Mouse (Mus musculus): Measurements from ENCODE around the gene Tssk2. TPM values are rescaled to one million over a fixed set of nuclear protein-coding genes. Genes with fewer than 3 reads are reported as not detected.

Tssk2 gene
- polyA plus RNA-seq, 1 experiment from 2014 or later: 0.13 TPM

GRCm38 (mm10) chr16:17920586-17920985, 22.1 kb downstream of the Tssk2 start:
- Histone ChIP-seq H3K4me3 (ENCODE audit: low read depth, low read length) (peak overlapping the region; percentile 63; the same call in 1 of the 2 replicates), H3K4me1 (ENCODE audit: control insufficient read depth, insufficient read depth, low read length) (peaks cover 6% of the 10 kb centered on the region; the same call in 1 of the 2 replicates), H3K27me3 (replicated peaks; ENCODE audit: control insufficient read depth, insufficient read depth, low read length) (peaks cover 46% of the 10 kb centered on the region), H3K4me2 (ENCODE audit: low read depth, low read length) (0 out of 2 replicates have a peak overlapping the region, but pooled peaks have one; percentile 92), H3K36me3 (ENCODE audit: control insufficient read depth, insufficient read depth, low read length) (0 out of 2 replicates have a peak, but pooled peaks cover 6% of the 10 kb centered on the region), H3K9ac (ENCODE audit: low read depth, low read length) (peak overlapping the region; percentile 83), H3K27ac (replicated peaks; ENCODE audit: low read depth, low read length) (no peak overlapping the region), H3K9me3 (ENCODE audit: control insufficient read depth, low read length) (no peaks in the 10 kb centered on the region; the same call in 1 of the 2 replicates)
- no peak for ATAC-seq (ENCODE audit: low read depth)
- 7% methylated on average over 20 of the region's 20 CpGs for WGBS
- no peak for DNase-seq (ENCODE audit: low spot score)

DNA sequence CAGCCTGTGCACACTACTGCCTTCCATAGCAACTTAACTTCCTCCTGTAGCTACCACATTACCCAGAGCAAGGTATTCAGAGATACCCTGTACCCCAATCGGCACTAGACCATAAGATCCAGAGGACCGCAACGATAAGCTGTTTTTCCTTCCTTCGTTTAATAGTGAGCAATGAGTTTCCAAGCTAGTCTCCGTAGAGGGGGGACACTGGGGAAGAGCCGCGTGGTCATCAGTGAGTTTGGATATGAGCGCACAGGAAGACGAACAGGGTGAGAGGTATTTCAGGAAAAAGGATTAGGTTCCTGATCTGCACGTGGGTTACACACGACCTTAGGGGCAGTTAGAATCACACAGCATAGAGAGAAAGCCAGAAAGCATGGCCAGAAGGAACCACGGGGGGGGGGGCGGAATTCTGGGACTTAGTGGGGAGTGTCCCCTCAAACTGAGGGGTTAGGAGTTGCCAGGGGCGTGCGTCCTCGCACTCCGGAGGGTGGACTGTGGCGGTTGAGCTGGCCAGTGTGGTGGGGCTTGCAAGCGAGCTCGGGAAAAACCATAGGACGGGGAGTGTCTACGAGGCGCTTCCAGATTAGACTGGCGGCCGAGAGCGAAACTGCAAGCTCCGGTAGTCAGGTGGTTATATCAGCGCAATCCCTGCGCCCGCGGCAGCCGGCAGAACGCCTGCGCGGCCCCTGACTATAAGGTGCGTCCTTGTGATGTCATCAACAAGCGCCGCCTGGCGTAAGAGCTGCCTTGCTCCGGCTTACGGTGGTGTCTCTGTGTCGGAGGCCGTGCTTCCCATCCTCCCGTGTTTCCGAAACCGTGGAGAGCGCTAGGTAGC, 23.1 kb downstream of the Tssk2 start:
- 2% methylated on average over 45 of the region's 47 CpGs for WGBS
- no peaks in the 10 kb centered on the region; the same call in 1 of the 2 replicates for H3K9me3 ChIP-seq (ENCODE audit: control insufficient read depth, low read length)
- DNase-seq (ENCODE audit: low spot score) (peak; percentile 99), ATAC-seq (ENCODE audit: low read depth) (peak; percentile 96)
- peaks cover 7% of the 10 kb centered on the region; the same call in 1 of the 2 replicates for H3K4me1 ChIP-seq (ENCODE audit: control insufficient read depth, insufficient read depth, low read length)
- H3K9ac ChIP-seq (ENCODE audit: low read depth, low read length): peak overlapping the region; percentile 83
- H3K36me3 ChIP-seq (ENCODE audit: control insufficient read depth, insufficient read depth, low read length): 0 out of 2 replicates have a peak, but pooled peaks cover 12% of the 10 kb centered on the region
- peak overlapping the region; percentile 63 for H3K4me3 ChIP-seq (ENCODE audit: low read depth, low read length)
- peak overlapping the region; percentile 92 for H3K4me2 ChIP-seq (ENCODE audit: low read depth, low read length)
- peak overlapping the region; percentile 86 for H3K27ac ChIP-seq (replicated peaks; ENCODE audit: low read depth, low read length)
- H3K27me3 ChIP-seq (replicated peaks; ENCODE audit: control insufficient read depth, insufficient read depth, low read length): peaks cover 36% of the 10 kb centered on the region

DNA sequence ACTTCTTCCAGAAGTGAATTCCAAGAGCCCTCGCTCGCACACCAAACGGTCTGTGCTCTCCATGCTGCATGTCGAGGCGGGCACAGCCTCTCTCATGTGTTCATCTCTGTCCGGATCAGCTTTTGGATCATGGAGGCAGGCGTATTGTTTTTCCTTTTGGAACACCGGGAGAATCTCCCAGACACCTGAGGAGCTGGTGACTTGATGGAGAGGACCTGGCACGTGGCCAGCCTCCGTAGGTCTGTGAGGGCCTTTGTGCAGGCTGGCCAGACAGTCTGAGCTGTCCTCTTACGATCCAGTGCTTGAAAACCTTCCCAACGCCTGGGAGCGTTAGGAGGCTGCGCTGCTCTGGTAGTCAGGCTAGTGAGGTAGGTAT, 23.7 kb downstream of the Tssk2 start:
- Histone ChIP-seq H3K9me3 (ENCODE audit: control insufficient read depth, low read length) (no peaks in the 10 kb centered on the region; the same call in 1 of the 2 replicates), H3K27ac (replicated peaks; ENCODE audit: low read depth, low read length) (peak overlapping the region; percentile 72), H3K4me3 (ENCODE audit: low read depth, low read length) (peak overlapping the region; percentile 63), H3K36me3 (ENCODE audit: control insufficient read depth, insufficient read depth, low read length) (0 out of 2 replicates have a peak, but pooled peaks cover 12% of the 10 kb centered on the region), H3K27me3 (replicated peaks; ENCODE audit: control insufficient read depth, insufficient read depth, low read length) (peaks cover 31% of the 10 kb centered on the region), H3K4me2 (ENCODE audit: low read depth, low read length) (peak overlapping the region; percentile 92), H3K4me1 (ENCODE audit: control insufficient read depth, insufficient read depth, low read length) (peaks cover 13% of the 10 kb centered on the region), H3K9ac (ENCODE audit: low read depth, low read length) (peak overlapping the region; percentile 83)
- under 1% methylated on average over 14 of the region's 14 CpGs for WGBS
- DNase-seq (ENCODE audit: low spot score): no peak
- ATAC-seq (ENCODE audit: low read depth): no peak

- peak overlapping the region; percentile 79 for H3K9ac ChIP-seq (ENCODE audit: low read depth, low read length)
- DNase-seq (ENCODE audit: low spot score) (peak; percentile 16), ATAC-seq (ENCODE audit: low read depth) (peak; percentile 38)
- H3K4me3 ChIP-seq (ENCODE audit: low read depth, low read length): peak overlapping the region; percentile 87
- H3K4me2 ChIP-seq (ENCODE audit: low read depth, low read length): peak overlapping the region; percentile 98
- 0 out of 2 replicates have a peak, but pooled peaks cover 12% of the 10 kb centered on the region for H3K36me3 ChIP-seq (ENCODE audit: control insufficient read depth, insufficient read depth, low read length)
- no peaks in the 10 kb centered on the region for H3K27me3 ChIP-seq (replicated peaks; ENCODE audit: control insufficient read depth, insufficient read depth, low read length)
- H3K4me1 ChIP-seq (ENCODE audit: control insufficient read depth, insufficient read depth, low read length): peaks cover 12% of the 10 kb centered on the region
- H3K9me3 ChIP-seq (ENCODE audit: control insufficient read depth, low read length): no peaks in the 10 kb centered on the region
- 0% methylated on average over 27 of the region's 72 CpGs for WGBS
- H3K27ac ChIP-seq (replicated peaks; ENCODE audit: low read depth, low read length): peak overlapping the region; percentile 78
Observed at GRCm38 (mm10) chr16:17927351-17928082, 29.1 kb downstream of the Tssk2 start.

GRCm38 (mm10) chr16:17928087-17928580, 29.7 kb downstream of the Tssk2 start, which contains the start of gene Slc25a1:
Gene Slc25a1 (minus strand): TSS chr16:17928219.
- Histone ChIP-seq H3K9ac (ENCODE audit: low read depth, low read length) (peak within 1 kb of the TSS; percentile 79), H3K36me3 (ENCODE audit: control insufficient read depth, insufficient read depth, low read length) (0 out of 2 replicates have a peak, but pooled peaks cover 12% of the 10 kb centered on the region), H3K4me1 (ENCODE audit: control insufficient read depth, insufficient read depth, low read length) (peaks cover 8% of the 10 kb centered on the region), H3K4me3 (ENCODE audit: low read depth, low read length) (peak within 1 kb of the TSS; percentile 87), H3K27ac (replicated peaks; ENCODE audit: low read depth, low read length) (peak within 1 kb of the TSS; percentile 78), H3K27me3 (replicated peaks; ENCODE audit: control insufficient read depth, insufficient read depth, low read length) (no peaks in the 10 kb centered on the region), H3K4me2 (ENCODE audit: low read depth, low read length) (peak within 1 kb of the TSS; percentile 98), H3K9me3 (ENCODE audit: control insufficient read depth, low read length) (no peaks in the 10 kb centered on the region)
- peak; percentile 80 for ATAC-seq (ENCODE audit: low read depth)
- whole genome bisulfite sequencing: 0% methylated on average over 19 of the region's 47 CpGs
- peak; percentile 82 for DNase-seq (ENCODE audit: low spot score)

- DNase-seq (ENCODE audit: low spot score) (peak; percentile 90), ATAC-seq (ENCODE audit: low read depth) (peak; percentile 70)
- Histone ChIP-seq H3K4me3 (ENCODE audit: low read depth, low read length) (peak overlapping the region; percentile 87), H3K9ac (ENCODE audit: low read depth, low read length) (peak overlapping the region; percentile 79), H3K36me3 (ENCODE audit: control insufficient read depth, insufficient read depth, low read length) (0 out of 2 replicates have a peak, but pooled peaks cover 12% of the 10 kb centered on the region), H3K9me3 (ENCODE audit: control insufficient read depth, low read length) (no peaks in the 10 kb centered on the region), H3K27me3 (replicated peaks; ENCODE audit: control insufficient read depth, insufficient read depth, low read length) (no peaks in the 10 kb centered on the region), H3K27ac (replicated peaks; ENCODE audit: low read depth, low read length) (peak overlapping the region; percentile 78), H3K4me1 (ENCODE audit: control insufficient read depth, insufficient read depth, low read length) (peaks cover 8% of the 10 kb centered on the region), H3K4me2 (ENCODE audit: low read depth, low read length) (peak overlapping the region; percentile 98)
- 0% methylated on average over 9 of the region's 9 CpGs for WGBS
Observed at GRCm38 (mm10) chr16:17928627-17929104, 30.2 kb downstream of the Tssk2 start.

DNA sequence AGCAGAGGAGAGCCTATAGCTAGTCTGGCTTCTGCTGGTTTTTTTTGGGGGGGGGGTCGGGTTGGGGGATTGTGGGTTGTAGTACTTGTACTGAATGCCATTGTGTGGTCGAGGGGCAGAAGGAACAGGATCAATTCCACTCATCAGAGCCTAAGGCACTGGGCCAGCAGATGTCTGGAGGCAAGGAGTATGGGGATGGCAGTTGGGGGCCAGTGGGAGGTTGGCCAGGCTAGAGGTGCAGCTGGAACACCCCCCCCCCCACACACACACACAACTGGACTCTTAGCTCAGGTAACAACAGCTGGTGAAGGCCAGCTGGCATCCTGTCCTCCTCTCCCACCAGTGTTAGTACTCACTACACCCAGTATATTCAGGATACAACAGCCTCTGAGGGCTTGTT, 30.8 kb downstream of the Tssk2 start:
- no peak for ATAC-seq (ENCODE audit: low read depth)

GRCm38 (mm10) chr16:17929631-17930030, 31.2 kb downstream of the Tssk2 start:
- Histone ChIP-seq H3K4me1 (ENCODE audit: control insufficient read depth, insufficient read depth, low read length) (peaks cover 8% of the 10 kb centered on the region), H3K9ac (ENCODE audit: low read depth, low read length) (no peak overlapping the region), H3K36me3 (ENCODE audit: control insufficient read depth, insufficient read depth, low read length) (0 out of 2 replicates have a peak, but pooled peaks cover 12% of the 10 kb centered on the region), H3K4me3 (ENCODE audit: low read depth, low read length) (no peak overlapping the region), H3K4me2 (ENCODE audit: low read depth, low read length) (no peak overlapping the region), H3K27me3 (replicated peaks; ENCODE audit: control insufficient read depth, insufficient read depth, low read length) (no peaks in the 10 kb centered on the region), H3K27ac (replicated peaks; ENCODE audit: low read depth, low read length) (no peak overlapping the region), H3K9me3 (ENCODE audit: control insufficient read depth, low read length) (no peaks in the 10 kb centered on the region)
- no peak for DNase-seq (ENCODE audit: low spot score)
- ATAC-seq (ENCODE audit: low read depth): no peak
- 75% methylated on average over 2 of the region's 2 CpGs for WGBS

More for the DNA sequence above, 30.8 kb downstream of the Tssk2 start:
- 0 out of 2 replicates have a peak, but pooled peaks cover 12% of the 10 kb centered on the region for H3K36me3 ChIP-seq (ENCODE audit: control insufficient read depth, insufficient read depth, low read length)
- H3K9ac ChIP-seq (ENCODE audit: low read depth, low read length): 0 out of 2 replicates have a peak overlapping the region, but pooled peaks have one; percentile 79
- no peak overlapping the region for H3K4me3 ChIP-seq (ENCODE audit: low read depth, low read length)
- H3K27ac ChIP-seq (replicated peaks; ENCODE audit: low read depth, low read length): no peak overlapping the region
- H3K27me3 ChIP-seq (replicated peaks; ENCODE audit: control insufficient read depth, insufficient read depth, low read length): no peaks in the 10 kb centered on the region
- H3K9me3 ChIP-seq (ENCODE audit: control insufficient read depth, low read length): no peaks in the 10 kb centered on the region
- no peak overlapping the region for H3K4me2 ChIP-seq (ENCODE audit: low read depth, low read length)
- peaks cover 8% of the 10 kb centered on the region for H3K4me1 ChIP-seq (ENCODE audit: control insufficient read depth, insufficient read depth, low read length)
- 29% methylated on average over 1 of the region's 2 CpGs for WGBS
- no peak for DNase-seq (ENCODE audit: low spot score)

Data from embryonic facial prominence, embryonic 14.5 days (tissue).